Mouse (Mus musculus): ENCODE results near the gene Ptpn13. TPM values are rescaled to one million over a fixed set of nuclear protein-coding genes. Genes with fewer than 3 reads are reported as not detected.

Gene Ptpn13
- polyA plus RNA-seq (2016; fragmentation: Nextera tagmentation; extraction: Ambion mirVana) = 14.1 and 14.4 TPM in 2 replicates

DNA sequence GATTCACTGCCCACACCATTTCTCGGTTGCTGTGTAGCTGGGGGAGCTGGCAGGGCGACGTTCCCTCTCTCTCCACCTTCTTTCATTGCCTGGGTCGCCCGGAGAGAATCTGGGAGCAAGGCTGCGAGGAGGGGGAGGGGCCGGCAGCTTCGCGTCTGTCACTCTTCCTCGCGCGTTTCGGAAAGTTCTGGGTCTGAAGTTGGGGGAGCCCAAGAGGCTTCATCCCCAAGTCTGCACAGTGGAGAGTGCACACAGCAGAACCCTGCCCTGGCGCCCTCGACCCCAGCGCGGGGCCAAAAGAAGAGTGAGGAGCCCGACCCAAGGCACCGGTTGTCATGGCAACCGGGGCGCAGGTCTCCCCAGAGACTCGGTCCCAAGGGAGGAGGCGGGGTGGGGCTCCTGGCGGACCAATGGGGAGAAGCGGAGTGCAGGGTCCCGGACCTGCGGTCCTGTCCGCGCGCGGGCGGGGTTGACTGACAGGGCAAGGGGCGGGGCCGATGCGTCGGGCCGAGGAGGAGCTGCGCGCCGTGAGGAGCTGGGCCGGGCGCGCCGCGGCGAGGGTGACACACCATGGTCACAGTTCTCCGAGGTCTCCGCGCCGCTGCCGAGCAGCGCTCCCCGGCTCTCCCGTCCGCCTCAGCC, at the start of gene Ptpn13:
Gene Ptpn13, plus strand, starts transcription at position 515 of the 642 bp plus-strand sequence.
- under 1% methylated on average over 55 of the region's 55 CpGs for WGBS

DNA sequence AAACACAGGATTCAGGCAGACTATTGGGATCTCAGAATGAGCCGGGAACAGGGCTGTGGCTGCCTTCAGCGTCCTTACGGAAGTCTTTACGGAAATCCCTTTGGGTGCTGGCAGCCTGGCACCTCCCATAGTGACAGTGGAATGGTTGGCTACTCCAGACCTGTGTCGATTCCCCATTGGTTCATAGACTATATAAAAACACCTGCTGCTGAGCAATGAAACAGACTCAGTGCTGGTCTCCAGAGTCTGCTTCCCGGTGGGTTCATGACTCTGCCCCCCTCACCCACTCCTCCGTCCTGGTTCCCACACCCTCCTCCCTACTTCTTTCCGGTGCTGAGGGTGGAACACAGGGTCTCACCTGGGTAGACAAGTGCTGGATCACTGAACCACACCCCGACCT, 49.8 kb upstream of the Ptpn13 start:
- no peaks in the 10 kb centered on the region for H3K36me3 ChIP-seq
- no peak overlapping the region for H3K27ac ChIP-seq
- H3K9me3 ChIP-seq = no peaks in the 10 kb centered on the region
- no peaks in the 10 kb centered on the region for H3K27me3 ChIP-seq (replicated peaks)
- no peak overlapping the region for H3K4me2 ChIP-seq (replicated peaks)
- no peaks in the 10 kb centered on the region for H3K4me1 ChIP-seq
- no peak overlapping the region for H3K9ac ChIP-seq
- WGBS = 87% methylated on average over 9 of the region's 9 CpGs
- no peak for ATAC-seq (ENCODE audit: low FRiP score, low read depth)
- no peak overlapping the region for H3K4me3 ChIP-seq

More for the DNA sequence above, at the start of gene Ptpn13:
- Histone ChIP-seq H3K9me3 (no peaks in the 10 kb centered on the region), H3K27ac (peak within 1 kb of the TSS; percentile 46), H3K4me1 (peaks cover 31% of the 10 kb centered on the region), H3K4me2 (replicated peaks) (peak within 1 kb of the TSS; percentile 88), H3K27me3 (replicated peaks) (no peaks in the 10 kb centered on the region), H3K4me3 (peak within 1 kb of the TSS; percentile 88), H3K9ac (peak within 1 kb of the TSS; percentile 88), H3K36me3 (no peaks in the 10 kb centered on the region)
- peak; percentile 98 for ATAC-seq (ENCODE audit: low FRiP score, low read depth)

DNA sequence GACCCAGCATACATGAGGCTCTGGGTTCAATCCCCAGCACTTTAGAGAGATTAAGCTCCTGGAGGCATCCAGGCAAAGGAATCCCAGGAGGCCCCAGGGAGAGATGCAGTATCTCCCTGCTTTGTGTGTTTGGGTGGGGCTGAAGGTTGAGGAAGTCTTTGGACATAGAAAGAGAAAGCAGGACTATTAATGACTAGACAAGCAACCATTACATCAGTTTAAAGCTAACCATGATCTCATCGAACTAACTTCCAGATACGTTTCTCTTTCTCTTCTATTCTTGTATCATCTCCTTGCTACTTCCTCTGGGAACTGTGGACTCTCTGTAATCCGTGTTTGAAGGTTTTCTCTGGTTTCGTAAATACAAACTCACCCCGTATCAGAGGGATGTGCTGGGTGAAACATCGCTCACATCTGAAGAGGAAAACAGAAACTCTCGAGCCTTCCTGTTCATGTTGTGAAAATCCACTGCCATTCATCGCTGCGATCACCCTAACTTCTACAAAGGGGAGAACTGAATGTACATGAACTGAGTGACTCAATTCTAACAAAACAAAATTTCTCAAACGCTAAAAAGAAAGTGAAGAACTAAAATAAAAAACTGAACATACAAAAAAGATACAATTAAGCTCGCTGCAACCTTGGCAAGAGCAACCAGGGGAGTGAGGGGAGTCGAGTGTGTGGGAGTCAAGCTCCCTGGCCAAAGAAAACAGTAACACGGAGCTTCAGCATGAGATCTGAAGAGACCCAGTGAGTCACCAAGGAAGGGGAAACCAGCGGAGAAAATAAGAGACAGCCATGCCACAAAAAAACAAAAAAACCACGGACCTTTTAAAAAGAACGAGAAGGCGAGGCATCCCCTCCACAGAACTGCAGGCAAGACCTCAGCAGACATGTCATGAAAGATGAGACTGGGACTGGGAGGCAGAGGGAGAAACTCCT, 48.4 kb upstream of the Ptpn13 start:
- no peaks in the 10 kb centered on the region for H3K9me3 ChIP-seq
- 72% methylated on average over 17 of the region's 17 CpGs for WGBS
- no peaks in the 10 kb centered on the region for H3K36me3 ChIP-seq
- H3K9ac ChIP-seq = no peak overlapping the region
- no peaks in the 10 kb centered on the region for H3K27me3 ChIP-seq (replicated peaks)
- no peak overlapping the region for H3K4me2 ChIP-seq (replicated peaks)
- H3K27ac ChIP-seq = no peak overlapping the region
- ATAC-seq (ENCODE audit: low FRiP score, low read depth) = no peak
- no peaks in the 10 kb centered on the region for H3K4me1 ChIP-seq
- H3K4me3 ChIP-seq = no peak overlapping the region

DNA sequence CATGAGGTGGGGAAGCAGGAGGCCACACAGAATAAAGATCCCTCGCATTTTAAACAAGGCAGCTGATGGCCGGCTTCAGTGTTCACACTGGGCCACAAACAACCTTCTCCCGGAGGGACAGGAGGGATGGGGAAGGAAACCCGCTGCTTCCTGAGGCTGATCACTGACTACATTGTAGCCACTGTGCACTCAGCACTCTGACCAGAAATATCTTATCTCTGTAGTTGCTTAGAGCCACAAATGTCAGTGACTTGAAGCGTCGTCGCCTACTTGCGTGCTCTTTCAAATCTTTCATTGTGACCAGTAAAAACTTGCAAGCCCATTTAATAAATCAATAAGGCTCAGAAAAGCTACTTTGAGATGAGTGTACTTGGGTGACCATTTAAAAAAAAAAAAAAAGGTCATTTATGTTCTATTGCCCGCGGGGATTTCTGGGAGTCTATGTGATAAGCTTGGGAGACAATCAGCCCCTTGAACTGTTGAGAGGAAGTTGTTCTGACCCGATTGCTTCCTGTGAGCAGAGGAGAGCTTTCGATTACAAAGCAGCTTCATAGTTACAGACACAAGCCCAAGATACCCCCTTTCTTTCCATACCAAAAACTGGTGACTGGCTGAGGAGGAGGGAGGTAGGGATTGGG, 47.4 kb upstream of the Ptpn13 start:
- H3K4me3 ChIP-seq = no peak overlapping the region
- WGBS = 58% methylated on average over 12 of the region's 12 CpGs
- no peak for ATAC-seq (ENCODE audit: low FRiP score, low read depth)
- H3K27ac ChIP-seq = no peak overlapping the region
- H3K9me3 ChIP-seq = no peaks in the 10 kb centered on the region
- H3K27me3 ChIP-seq (replicated peaks) = no peaks in the 10 kb centered on the region
- no peak overlapping the region for H3K9ac ChIP-seq
- H3K4me2 ChIP-seq (replicated peaks) = no peak overlapping the region
- no peaks in the 10 kb centered on the region for H3K36me3 ChIP-seq
- no peaks in the 10 kb centered on the region for H3K4me1 ChIP-seq

DNA sequence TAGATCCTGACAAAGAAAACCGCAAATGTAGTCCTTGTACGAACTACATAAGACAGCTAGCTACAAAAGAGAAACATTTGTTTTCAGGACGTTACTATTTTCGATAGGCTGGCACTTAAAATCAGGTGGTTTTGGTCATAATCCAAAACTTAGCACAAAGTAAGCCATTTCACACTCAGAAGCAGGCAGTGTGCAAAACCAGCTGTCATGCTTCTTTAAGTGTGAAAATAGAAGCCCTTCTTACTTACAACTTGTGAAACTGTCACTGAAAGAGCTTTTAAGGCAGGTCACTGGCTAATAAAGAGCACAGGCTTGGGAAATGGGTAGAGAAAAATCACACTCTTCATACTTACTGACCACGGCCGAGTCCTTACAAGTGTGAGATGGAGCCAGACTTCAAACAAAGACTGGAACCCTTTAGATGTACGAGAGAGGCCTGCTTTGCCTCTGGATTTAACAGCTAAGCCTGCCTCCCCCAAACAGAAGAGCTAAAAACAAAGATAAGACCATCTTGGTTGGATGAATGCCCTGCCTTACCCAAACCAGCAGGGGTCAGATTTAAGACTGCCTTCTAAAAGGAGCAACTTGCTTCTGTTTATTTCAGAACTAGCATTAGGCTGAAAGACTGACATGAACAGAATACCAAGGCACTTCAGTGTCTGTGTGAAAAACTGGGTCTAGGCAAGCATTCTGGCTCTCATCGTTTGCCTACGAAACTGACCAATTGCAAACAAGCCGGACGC, 44.0 kb upstream of the Ptpn13 start:
- WGBS = 70% methylated on average over 11 of the region's 11 CpGs
- no peak overlapping the region for H3K4me3 ChIP-seq
- no peaks in the 10 kb centered on the region for H3K4me1 ChIP-seq
- H3K9me3 ChIP-seq = no peaks in the 10 kb centered on the region
- no peak overlapping the region for H3K27ac ChIP-seq
- no peaks in the 10 kb centered on the region for H3K27me3 ChIP-seq (replicated peaks)
- no peaks in the 10 kb centered on the region for H3K36me3 ChIP-seq
- no peak overlapping the region for H3K4me2 ChIP-seq (replicated peaks)
- ATAC-seq (ENCODE audit: low FRiP score, low read depth) = no peak
- no peak overlapping the region for H3K9ac ChIP-seq

DNA sequence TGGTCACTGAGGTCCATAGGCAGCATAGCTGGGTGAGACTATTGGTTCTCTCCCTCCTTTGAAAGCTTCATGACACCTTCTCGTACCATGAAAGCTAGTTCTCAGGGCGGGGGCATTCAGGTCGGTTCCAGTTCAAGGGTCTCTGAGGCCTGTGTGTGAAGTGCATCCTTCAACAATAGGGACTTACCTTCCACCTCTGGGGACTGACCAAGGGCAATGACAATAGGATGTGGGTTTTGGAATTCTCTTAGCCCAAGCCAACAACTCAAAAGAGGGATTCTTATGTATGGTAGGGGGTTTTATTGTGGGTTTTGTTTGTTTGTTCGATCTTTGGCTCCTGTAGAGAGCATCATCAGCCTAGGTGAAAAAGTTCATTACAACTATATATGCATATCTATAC, 42.0 kb upstream of the Ptpn13 start:
- ATAC-seq (ENCODE audit: low FRiP score, low read depth) = no peak
- H3K4me1 ChIP-seq = no peaks in the 10 kb centered on the region
- no peak overlapping the region for H3K4me2 ChIP-seq (replicated peaks)
- H3K27ac ChIP-seq = no peak overlapping the region
- WGBS = 92% methylated on average over 4 of the region's 4 CpGs
- H3K9me3 ChIP-seq = no peaks in the 10 kb centered on the region
- no peak overlapping the region for H3K4me3 ChIP-seq
- no peak overlapping the region for H3K9ac ChIP-seq
- H3K27me3 ChIP-seq (replicated peaks) = no peaks in the 10 kb centered on the region
- H3K36me3 ChIP-seq = no peaks in the 10 kb centered on the region

DNA sequence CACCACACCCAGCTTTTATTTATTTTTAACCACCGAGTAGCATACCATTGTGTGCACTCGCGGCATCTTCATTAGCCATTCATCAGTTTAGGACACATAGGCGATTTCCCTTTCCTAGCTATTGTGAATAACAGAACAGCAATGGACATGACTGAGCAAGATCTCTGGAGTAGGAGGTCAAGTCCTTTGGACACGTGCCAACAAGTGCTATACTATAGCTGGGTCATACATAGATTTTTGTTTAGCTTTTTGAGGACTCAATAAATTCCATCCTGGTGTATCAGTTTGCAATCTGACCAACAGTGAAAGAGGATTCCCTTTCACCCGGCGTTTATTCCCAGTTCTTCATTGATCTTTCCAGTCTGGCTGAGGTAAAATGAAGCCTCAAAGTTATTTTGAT, 41.0 kb upstream of the Ptpn13 start:
- H3K36me3 ChIP-seq = no peaks in the 10 kb centered on the region
- H3K4me3 ChIP-seq = no peak overlapping the region
- ATAC-seq (ENCODE audit: low FRiP score, low read depth) = no peak
- WGBS = 73% methylated on average over 7 of the region's 7 CpGs
- H3K4me1 ChIP-seq = no peaks in the 10 kb centered on the region
- H3K27ac ChIP-seq = no peak overlapping the region
- no peak overlapping the region for H3K4me2 ChIP-seq (replicated peaks)
- no peaks in the 10 kb centered on the region for H3K27me3 ChIP-seq (replicated peaks)
- no peaks in the 10 kb centered on the region for H3K9me3 ChIP-seq
- H3K9ac ChIP-seq = no peak overlapping the region

DNA sequence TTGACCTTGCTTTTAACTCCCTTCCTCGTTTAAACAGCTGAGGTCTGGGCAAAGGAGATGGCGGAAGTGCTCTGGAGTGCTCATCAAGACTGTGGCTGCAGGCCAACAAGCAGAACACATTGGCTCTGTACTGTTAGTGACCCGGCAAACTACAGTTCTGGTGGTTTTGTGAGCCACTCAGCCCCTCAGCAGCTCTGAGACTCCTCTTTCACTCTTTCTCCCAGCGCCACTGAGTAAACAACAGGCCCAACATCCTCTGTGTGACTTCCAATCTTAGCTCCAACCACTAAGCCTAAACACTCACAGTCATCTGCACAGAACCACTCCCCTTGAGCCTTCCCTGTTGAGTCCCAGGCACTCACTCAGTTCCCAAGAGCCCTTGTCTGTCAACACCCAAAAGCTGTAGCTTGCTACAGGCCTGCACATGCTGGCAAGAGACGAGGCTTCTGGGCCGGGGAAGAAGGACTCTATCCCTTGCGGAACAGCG, 37.4 kb upstream of the Ptpn13 start:
- Histone ChIP-seq H3K9me3 (no peaks in the 10 kb centered on the region), H3K27me3 (replicated peaks) (no peaks in the 10 kb centered on the region), H3K4me1 (no peaks in the 10 kb centered on the region), H3K27ac (no peak overlapping the region), H3K4me2 (replicated peaks) (no peak overlapping the region), H3K9ac (no peak overlapping the region), H3K4me3 (no peak overlapping the region), H3K36me3 (no peaks in the 10 kb centered on the region)
- WGBS = 71% methylated on average over 8 of the region's 8 CpGs
- no peak for ATAC-seq (ENCODE audit: low FRiP score, low read depth)

DNA sequence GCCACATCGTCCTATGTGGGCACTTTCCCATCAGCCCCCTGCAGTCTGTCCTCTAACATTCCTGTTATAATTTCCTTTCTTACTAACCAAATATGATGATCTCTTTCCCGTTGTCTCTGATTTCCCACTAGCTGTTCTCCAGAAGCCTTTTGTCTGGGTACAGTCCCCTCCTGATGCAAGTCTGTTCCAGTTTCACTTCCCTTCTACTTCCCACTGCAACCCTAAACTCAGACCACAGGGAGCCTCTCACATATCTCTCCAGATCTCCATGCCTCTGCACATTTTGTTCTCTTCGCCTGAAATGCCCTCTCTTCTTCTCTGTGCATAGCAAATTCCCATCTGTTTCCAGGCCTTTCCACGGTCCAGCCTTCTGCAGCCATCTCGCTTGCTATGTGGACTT, 35.6 kb upstream of the Ptpn13 start:
- Histone ChIP-seq H3K9me3 (no peaks in the 10 kb centered on the region), H3K4me2 (replicated peaks) (no peak overlapping the region), H3K27ac (no peak overlapping the region), H3K4me1 (peaks cover 8% of the 10 kb centered on the region; the same call in 1 of the 2 replicates), H3K9ac (no peak overlapping the region), H3K36me3 (no peaks in the 10 kb centered on the region), H3K27me3 (replicated peaks) (no peaks in the 10 kb centered on the region), H3K4me3 (no peak overlapping the region)
- no peak for ATAC-seq (ENCODE audit: low FRiP score, low read depth)
- 86% methylated on average over 5 of the region's 5 CpGs for WGBS

DNA sequence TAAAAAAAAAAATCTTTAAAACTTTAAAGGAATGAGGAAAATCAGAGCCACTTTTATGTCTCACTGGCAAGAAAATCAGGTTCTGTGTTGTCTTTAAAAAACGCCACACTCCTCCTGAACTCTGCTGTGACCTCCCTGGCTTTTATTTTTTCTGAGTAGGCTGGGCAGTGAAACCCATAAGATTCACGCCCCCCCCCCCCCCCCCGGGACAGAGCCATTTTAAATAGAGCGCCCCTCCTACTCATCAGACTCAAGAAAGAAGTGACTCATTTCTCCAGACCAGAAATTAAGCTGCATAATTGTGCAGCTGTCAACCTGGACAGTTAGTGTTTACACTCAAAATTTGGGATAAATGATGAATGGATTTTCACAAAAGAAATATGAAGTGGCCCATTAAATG, 31.8 kb upstream of the Ptpn13 start:
- ATAC-seq (ENCODE audit: low FRiP score, low read depth) = no peak
- H3K4me1 ChIP-seq = peaks cover 8% of the 10 kb centered on the region; the same call in 1 of the 2 replicates
- H3K9ac ChIP-seq = no peak overlapping the region
- H3K4me3 ChIP-seq = no peak overlapping the region
- 16% methylated on average over 4 of the region's 4 CpGs for WGBS
- H3K9me3 ChIP-seq = no peaks in the 10 kb centered on the region
- H3K4me2 ChIP-seq (replicated peaks) = peak overlapping the region; percentile 18; the same call in 1 of the 2 replicates
- H3K27ac ChIP-seq = no peak overlapping the region
- H3K36me3 ChIP-seq = no peaks in the 10 kb centered on the region
- no peaks in the 10 kb centered on the region for H3K27me3 ChIP-seq (replicated peaks)

DNA sequence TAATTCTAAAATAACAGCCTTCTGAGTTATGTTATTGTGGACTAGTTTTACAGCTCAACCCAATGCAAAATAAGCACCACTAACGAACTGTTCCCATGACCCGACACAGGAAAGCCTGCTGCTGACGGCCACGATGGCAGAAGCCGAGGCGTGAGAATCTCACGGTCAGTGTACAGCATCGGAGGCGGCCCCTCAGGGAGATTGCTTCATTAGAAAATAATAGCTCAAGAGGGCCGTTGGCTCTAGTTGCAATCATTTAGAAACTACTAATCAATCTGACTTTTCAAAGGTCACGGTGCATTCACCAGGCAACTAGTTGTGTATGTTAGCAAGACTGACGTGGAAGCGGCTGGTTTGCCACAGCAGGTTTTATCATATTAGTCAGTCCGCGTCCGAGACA, 31.2 kb upstream of the Ptpn13 start:
- no peaks in the 10 kb centered on the region for H3K27me3 ChIP-seq (replicated peaks)
- H3K36me3 ChIP-seq = no peaks in the 10 kb centered on the region
- H3K9me3 ChIP-seq = no peaks in the 10 kb centered on the region
- 38% methylated on average over 16 of the region's 16 CpGs for WGBS
- no peak overlapping the region for H3K27ac ChIP-seq
- peaks cover 8% of the 10 kb centered on the region; the same call in 1 of the 2 replicates for H3K4me1 ChIP-seq
- H3K9ac ChIP-seq = no peak overlapping the region
- H3K4me3 ChIP-seq = no peak overlapping the region
- ATAC-seq (ENCODE audit: low FRiP score, low read depth) = no peak
- peak overlapping the region; percentile 18; the same call in 1 of the 2 replicates for H3K4me2 ChIP-seq (replicated peaks)

Data from neural tube, embryonic 12.5 days (tissue).